Mouse (Mus musculus): ENCODE data around the gene Lyzl6. TPM values are rescaled to one million over a fixed set of nuclear protein-coding genes. Genes with fewer than 3 reads are reported as not detected.
A peak's percentile ranks its signal among the peaks of the same experiment; 100 is the strongest.
"Not testable (repeated sequence)": the region's sequence is repeated elsewhere in the genome, so short reads cannot be mapped to it uniquely, and the experiment has no call there.

Gene Lyzl6
- not detected in 2 replicates for polyA plus RNA-seq (2016; fragmentation: Nextera tagmentation; extraction: Ambion mirVana)

GRCm38 (mm10) chr11:103638790-103639189 is at the start of gene Lyzl6:
TSS of gene Lyzl6 (minus strand) at chr11:103638890.
- Histone ChIP-seq H3K4me2 (0 out of 2 replicates have a peak within 1 kb of the TSS, but pooled peaks have one; percentile 13), H3K4me3 (replicated peaks) (no peak within 1 kb of the TSS), H3K36me3 (replicated peaks) (no peaks in the 10 kb centered on the region), H3K27me3 (peaks cover 34% of the 10 kb centered on the region), H3K4me1 (no peaks in the 10 kb centered on the region), H3K27ac (no peak within 1 kb of the TSS), H3K9me3 (no peaks in the 10 kb centered on the region), H3K9ac (no peak within 1 kb of the TSS)
- 74% methylated on average over 3 of the region's 3 CpGs for WGBS
- no peak for ATAC-seq (ENCODE audit: low FRiP score)

- WGBS: 91% methylated on average over 6 of the region's 6 CpGs
- H3K4me2 ChIP-seq: no peak overlapping the region
- H3K9me3 ChIP-seq: no peaks in the 10 kb centered on the region
- peaks cover 62% of the 10 kb centered on the region for H3K36me3 ChIP-seq (replicated peaks)
- H3K4me1 ChIP-seq: peaks cover 3% of the 10 kb centered on the region
- no peak overlapping the region for H3K27ac ChIP-seq
- H3K9ac ChIP-seq: no peak overlapping the region
- no peak overlapping the region for H3K4me3 ChIP-seq (replicated peaks)
- H3K27me3 ChIP-seq: no peaks in the 10 kb centered on the region
- ATAC-seq (ENCODE audit: low FRiP score): no peak
Observed at GRCm38 (mm10) chr11:103686706-103687105, 48.0 kb upstream of the Lyzl6 start.

- WGBS: 84% methylated on average over 7 of the region's 7 CpGs
- Histone ChIP-seq H3K4me3 (replicated peaks) (no peak overlapping the region), H3K9ac (no peak overlapping the region), H3K4me1 (peaks cover 3% of the 10 kb centered on the region), H3K27me3 (no peaks in the 10 kb centered on the region), H3K27ac (no peak overlapping the region), H3K36me3 (replicated peaks) (peaks cover 75% of the 10 kb centered on the region), H3K4me2 (no peak overlapping the region), H3K9me3 (no peaks in the 10 kb centered on the region)
- ATAC-seq (ENCODE audit: low FRiP score): no peak
Observed at GRCm38 (mm10) chr11:103685261-103685736, 46.6 kb upstream of the Lyzl6 start.

- Histone ChIP-seq H3K4me3 (replicated peaks) (no peak overlapping the region), H3K27me3 (no peaks in the 10 kb centered on the region), H3K9me3 (no peaks in the 10 kb centered on the region), H3K4me2 (no peak overlapping the region), H3K36me3 (replicated peaks) (peaks cover 87% of the 10 kb centered on the region), H3K4me1 (no peaks in the 10 kb centered on the region), H3K27ac (no peak overlapping the region), H3K9ac (no peak overlapping the region)
- 81% methylated on average over 11 of the region's 11 CpGs for WGBS
- ATAC-seq (ENCODE audit: low FRiP score): no peak
Observed at GRCm38 (mm10) chr11:103683667-103684334, 45.1 kb upstream of the Lyzl6 start.

- WGBS: 29% methylated on average over 2 of the region's 2 CpGs
- not testable (repeated sequence) for H3K27me3 ChIP-seq; ATAC-seq (ENCODE audit: low FRiP score); H3K4me2 ChIP-seq; H3K4me1 ChIP-seq; H3K27ac ChIP-seq; H3K9me3 ChIP-seq; H3K4me3 ChIP-seq (replicated peaks); H3K9ac ChIP-seq
- peaks cover 54% of the 10 kb centered on the region for H3K36me3 ChIP-seq (replicated peaks)
Observed at GRCm38 (mm10) chr11:103677042-103677441, 38.4 kb upstream of the Lyzl6 start.

- Histone ChIP-seq H3K36me3 (replicated peaks) (peaks cover 39% of the 10 kb centered on the region), H3K4me2 (no peak overlapping the region), H3K27ac (no peak overlapping the region), H3K9ac (no peak overlapping the region), H3K4me1 (no peaks in the 10 kb centered on the region), H3K4me3 (replicated peaks) (no peak overlapping the region), H3K9me3 (no peaks in the 10 kb centered on the region), H3K27me3 (no peaks in the 10 kb centered on the region)
- 32% methylated on average over 3 of the region's 3 CpGs for WGBS
- no peak for ATAC-seq (ENCODE audit: low FRiP score)
Observed at GRCm38 (mm10) chr11:103675556-103675955, 36.9 kb upstream of the Lyzl6 start.

- H3K4me2 ChIP-seq: no peak overlapping the region
- H3K9me3 ChIP-seq: no peaks in the 10 kb centered on the region
- no peak overlapping the region for H3K9ac ChIP-seq
- no peak overlapping the region for H3K4me3 ChIP-seq (replicated peaks)
- H3K27ac ChIP-seq: no peak overlapping the region
- H3K36me3 ChIP-seq (replicated peaks): no peaks in the 10 kb centered on the region
- WGBS: 34% methylated on average over 13 of the region's 13 CpGs
- H3K4me1 ChIP-seq: peaks cover 19% of the 10 kb centered on the region
- H3K27me3 ChIP-seq: peaks cover 48% of the 10 kb centered on the region
- ATAC-seq (ENCODE audit: low FRiP score): no peak
Observed at GRCm38 (mm10) chr11:103666907-103667426, 28.3 kb upstream of the Lyzl6 start.

- no peak overlapping the region for H3K9ac ChIP-seq
- no peak overlapping the region for H3K4me3 ChIP-seq (replicated peaks)
- H3K36me3 ChIP-seq (replicated peaks): no peaks in the 10 kb centered on the region
- H3K4me1 ChIP-seq: peaks cover 19% of the 10 kb centered on the region
- no peak overlapping the region for H3K27ac ChIP-seq
- 0 out of 2 replicates have a peak, but pooled peaks have one; percentile 27 for ATAC-seq (ENCODE audit: low FRiP score)
- H3K4me2 ChIP-seq: no peak overlapping the region; the same call in 1 of the 2 replicates
- WGBS: 22% methylated on average over 10 of the region's 10 CpGs
- no peaks in the 10 kb centered on the region for H3K9me3 ChIP-seq
- H3K27me3 ChIP-seq: peaks cover 48% of the 10 kb centered on the region
Observed at GRCm38 (mm10) chr11:103666181-103666906, 27.7 kb upstream of the Lyzl6 start.

- no peak overlapping the region for H3K4me3 ChIP-seq (replicated peaks)
- peaks cover 19% of the 10 kb centered on the region for H3K4me1 ChIP-seq
- H3K27me3 ChIP-seq: peaks cover 49% of the 10 kb centered on the region
- H3K9ac ChIP-seq: no peak overlapping the region
- no peaks in the 10 kb centered on the region for H3K9me3 ChIP-seq
- no peak overlapping the region for H3K4me2 ChIP-seq
- no peaks in the 10 kb centered on the region for H3K36me3 ChIP-seq (replicated peaks)
- no peak for ATAC-seq (ENCODE audit: low FRiP score)
- H3K27ac ChIP-seq: no peak overlapping the region
- 45% methylated on average over 1 of the region's 1 CpGs for WGBS
Observed at GRCm38 (mm10) chr11:103665695-103666094, 27.0 kb upstream of the Lyzl6 start.

- H3K9ac ChIP-seq: no peak overlapping the region
- H3K9me3 ChIP-seq: no peaks in the 10 kb centered on the region
- 85% methylated on average over 8 of the region's 8 CpGs for WGBS
- no peak overlapping the region for H3K4me2 ChIP-seq
- H3K4me1 ChIP-seq: peaks cover 19% of the 10 kb centered on the region
- peaks cover 61% of the 10 kb centered on the region for H3K27me3 ChIP-seq
- H3K27ac ChIP-seq: no peak overlapping the region
- no peak overlapping the region for H3K4me3 ChIP-seq (replicated peaks)
- ATAC-seq (ENCODE audit: low FRiP score): no peak
- H3K36me3 ChIP-seq (replicated peaks): no peaks in the 10 kb centered on the region
Observed at GRCm38 (mm10) chr11:103663119-103663518, 24.4 kb upstream of the Lyzl6 start.

GRCm38 (mm10) chr11:103662546-103662945 is 23.9 kb upstream of the Lyzl6 start:
- Histone ChIP-seq H3K27ac (no peak overlapping the region), H3K4me2 (no peak overlapping the region), H3K27me3 (peaks cover 64% of the 10 kb centered on the region), H3K9me3 (no peaks in the 10 kb centered on the region), H3K36me3 (replicated peaks) (no peaks in the 10 kb centered on the region), H3K4me3 (replicated peaks) (no peak overlapping the region), H3K9ac (no peak overlapping the region), H3K4me1 (peaks cover 19% of the 10 kb centered on the region)
- no peak for ATAC-seq (ENCODE audit: low FRiP score)
- 74% methylated on average over 5 of the region's 5 CpGs for WGBS

GRCm38 (mm10) chr11:103661863-103662262 is 23.2 kb upstream of the Lyzl6 start:
- H3K36me3 ChIP-seq (replicated peaks): no peaks in the 10 kb centered on the region
- peaks cover 65% of the 10 kb centered on the region for H3K27me3 ChIP-seq
- H3K9me3 ChIP-seq: no peaks in the 10 kb centered on the region
- no peak overlapping the region for H3K27ac ChIP-seq
- ATAC-seq (ENCODE audit: low FRiP score): no peak
- H3K4me3 ChIP-seq (replicated peaks): no peak overlapping the region
- no peak overlapping the region for H3K9ac ChIP-seq
- no peak overlapping the region for H3K4me2 ChIP-seq
- 68% methylated on average over 4 of the region's 4 CpGs for WGBS
- H3K4me1 ChIP-seq: peaks cover 13% of the 10 kb centered on the region

All from forebrain, embryonic 12.5 days (tissue).